Mouse (Mus musculus) adrenal gland, postnatal 36 days (tissue): ENCODE data around the gene 4930415O20Rik. TPM values are rescaled to one million over a fixed set of nuclear protein-coding genes. Genes with fewer than 3 reads are reported as not detected.

Source experiments
- DNase-seq, 2 experiments: peaks; one replicate each; pipeline ENCODE4 v3.0.0; 2021; ENCODE audit warnings: mixed read lengths in 1 of 2
- long read RNA-seq, 2 experiments: library from polyadenylated mRNA; stranded (forward); transcript quantifications; one replicate each; pipeline ENCODE4 v2.0.0; 2021; ENCODE audit warnings: borderline sequencing depth in 2 of 2
- total RNA-seq, 2 experiments: library from RNA; stranded (reverse); gene quantifications; 2 replicates each; pipeline ENCODE4 v1.2.3; 2021

4930415O20Rik gene
- total RNA-seq = 1 to 10 TPM in 1 of 2 experiments, under 1 TPM in 1; 0.83 to 1.1 TPM
- long read RNA-seq, experiment 1 = 0 reads
- long read RNA-seq, experiment 2 = 0 reads

GRCm38 (mm10) chr15:98570873-98571538, at the start of gene 4930415O20Rik, which contains the start of gene Ccnt1:
TSS of gene 4930415O20Rik (plus strand) at chr15:98571004.
TSS of gene Ccnt1 (minus strand) at chr15:98570923.
- DNase-seq = no peak

GRCm38 (mm10) chr15:98521245-98521644, 49.6 kb upstream of the 4930415O20Rik start:
- DNase-seq = no peak

DNA sequence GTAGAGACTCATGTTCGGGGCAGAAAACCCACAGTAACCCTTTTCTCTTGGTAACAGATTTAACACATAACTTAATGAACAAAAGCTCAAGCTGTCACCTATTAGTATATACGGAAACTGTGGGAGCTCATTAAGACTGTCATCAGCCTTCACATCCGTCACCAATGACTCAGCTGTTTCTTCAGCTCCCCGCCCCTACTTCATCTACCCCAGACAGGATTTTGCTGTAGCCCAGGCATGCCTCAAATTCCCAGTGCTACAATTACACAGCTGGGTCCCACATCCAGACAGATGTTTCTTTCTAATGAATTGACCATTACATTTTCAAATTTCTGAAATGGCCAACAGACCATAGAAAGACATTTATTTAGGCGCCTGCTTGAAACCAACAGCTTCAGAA, 44.7 kb upstream of the 4930415O20Rik start:
- DNase-seq = no peak

DNA sequence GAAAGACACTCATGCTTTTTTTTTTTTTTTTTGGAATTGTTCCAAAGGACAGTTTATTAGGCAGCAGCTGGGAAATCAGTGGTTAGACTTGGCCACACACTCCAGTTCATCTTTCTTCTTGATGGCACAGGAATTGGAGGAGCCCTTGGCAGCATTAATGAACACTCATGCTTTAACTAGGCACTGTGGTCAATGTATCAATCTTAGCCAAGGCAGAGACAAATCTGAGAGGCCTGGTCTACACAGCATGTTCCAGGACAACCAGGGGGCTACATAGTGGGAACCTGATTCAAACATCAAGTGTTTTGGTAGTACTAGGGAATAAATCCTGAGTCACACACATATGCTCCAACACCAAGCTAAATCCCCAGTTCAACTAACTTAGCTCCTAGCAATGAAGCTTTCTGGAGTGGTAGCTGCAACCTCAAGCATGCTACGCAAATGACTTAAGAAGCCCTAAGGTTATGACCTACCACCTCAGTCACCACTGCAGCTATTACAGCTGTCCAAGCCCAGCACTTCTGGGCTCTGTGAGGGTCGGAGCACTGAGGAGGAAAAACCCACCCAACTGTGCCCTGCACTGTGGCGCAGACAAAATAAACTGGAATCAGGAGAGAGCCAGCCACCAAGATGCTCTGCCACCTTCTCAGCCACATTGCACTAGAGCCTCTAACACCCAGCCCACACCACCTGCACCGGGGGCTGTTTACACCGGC, 43.6 kb upstream of the 4930415O20Rik start:
- DNase-seq = no peak

DNA sequence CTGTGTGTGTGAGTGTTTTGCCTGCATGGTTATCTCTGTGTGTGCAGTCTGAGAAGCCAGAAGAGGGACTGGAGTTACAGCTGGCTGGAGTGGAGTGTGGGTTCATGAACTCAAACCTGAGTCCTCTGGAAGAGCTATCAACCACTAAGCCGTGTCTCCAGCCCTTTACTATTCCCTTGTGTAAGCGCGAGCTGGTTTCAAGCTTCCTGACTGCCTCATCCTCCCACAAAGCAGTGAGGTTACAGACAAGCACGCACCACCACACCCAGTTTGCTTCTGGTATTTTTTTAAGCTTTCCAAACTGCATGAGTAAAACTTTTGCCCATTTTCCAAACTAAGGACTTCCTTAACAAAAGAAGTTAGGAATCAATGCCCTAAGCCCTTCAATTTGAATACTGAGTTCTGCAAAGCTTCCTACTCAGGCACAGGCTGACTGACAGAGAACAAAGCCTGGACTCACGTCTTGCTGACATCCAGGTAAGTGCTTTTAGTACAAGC, 42.7 kb upstream of the 4930415O20Rik start:
- no peak for DNase-seq

- peak; percentile 66 to 72 for DNase-seq
These were observed 38.5 kb upstream of the 4930415O20Rik start for GRCm38 (mm10) chr15:98532281-98532680.

GRCm38 (mm10) chr15:98533035-98533531, 37.7 kb upstream of the 4930415O20Rik start:
- DNase-seq = no peak

DNA sequence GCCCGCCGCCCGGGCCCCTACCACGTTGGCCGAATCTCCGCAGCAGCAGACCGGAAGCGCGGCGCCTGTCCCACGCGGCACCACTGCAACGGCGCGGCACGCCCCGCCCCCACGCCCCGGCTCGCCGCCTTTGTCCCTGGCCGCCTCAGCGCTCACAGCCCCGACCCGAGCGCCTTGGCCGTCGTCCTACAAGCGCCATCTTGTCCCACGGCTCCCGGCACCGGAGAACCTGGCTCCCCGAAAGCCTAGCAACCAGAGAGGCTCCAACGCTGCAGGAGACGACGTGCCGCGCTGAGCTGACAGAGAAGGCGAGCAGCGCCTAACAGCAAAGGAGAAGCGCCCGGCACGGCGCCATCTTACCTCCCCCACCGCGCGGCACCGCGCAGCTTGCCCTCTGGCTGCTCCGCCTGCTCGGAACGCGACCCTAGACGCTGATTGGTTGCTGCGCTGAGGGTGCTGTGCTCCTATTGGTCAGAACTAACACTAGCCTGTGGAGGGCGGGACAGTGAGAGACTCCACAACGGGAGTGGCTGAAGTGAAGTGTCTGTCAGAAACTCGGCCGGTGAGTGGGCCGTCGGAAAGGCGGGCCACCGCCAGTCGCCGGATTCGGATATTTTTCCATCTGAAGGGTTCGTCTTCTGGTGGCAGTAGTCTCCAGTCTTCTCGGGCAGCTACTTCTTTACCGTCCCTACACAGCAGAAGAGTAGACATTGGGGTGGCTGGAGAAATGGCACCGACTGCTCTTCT, 36.8 kb upstream of the 4930415O20Rik start, which contains the start of gene Kansl2:
Gene Kansl2 (minus strand): TSS at position 384 of the 747 bp plus-strand sequence.
- DNase-seq = peak; percentile 97 to 98

GRCm38 (mm10) chr15:98535921-98536320, 34.9 kb upstream of the 4930415O20Rik start:
- no peak for DNase-seq

GRCm38 (mm10) chr15:98536828-98537510, 33.8 kb upstream of the 4930415O20Rik start:
- no peak for DNase-seq

GRCm38 (mm10) chr15:98537923-98538322, 32.9 kb upstream of the 4930415O20Rik start:
- no peak for DNase-seq

- DNase-seq = no peak
These were observed 29.7 kb upstream of the 4930415O20Rik start for GRCm38 (mm10) chr15:98541064-98541463.

GRCm38 (mm10) chr15:98543341-98543740, 27.5 kb upstream of the 4930415O20Rik start:
- DNase-seq = peak in 1 of 2 experiments; percentile 24

DNA sequence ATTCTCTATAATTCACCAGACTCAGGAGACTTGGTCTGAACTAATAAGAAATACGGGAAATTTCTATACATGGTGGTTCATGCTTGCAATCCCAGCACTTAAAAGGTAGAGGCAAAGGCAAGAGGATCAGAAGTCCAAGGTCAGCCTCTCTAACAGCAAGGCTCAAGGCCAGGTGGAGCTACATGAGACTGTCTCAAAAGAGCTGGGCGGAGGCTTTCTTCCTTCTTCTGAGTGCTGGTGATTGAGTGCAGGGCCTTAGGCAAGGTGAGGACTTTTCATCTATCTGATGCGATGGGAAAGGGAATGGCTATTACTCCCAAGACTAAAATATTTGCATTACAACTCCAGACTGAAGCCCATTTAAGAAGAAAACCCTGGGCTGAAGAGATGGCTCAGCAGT, 25.7 kb upstream of the 4930415O20Rik start:
- DNase-seq = no peak

DNA sequence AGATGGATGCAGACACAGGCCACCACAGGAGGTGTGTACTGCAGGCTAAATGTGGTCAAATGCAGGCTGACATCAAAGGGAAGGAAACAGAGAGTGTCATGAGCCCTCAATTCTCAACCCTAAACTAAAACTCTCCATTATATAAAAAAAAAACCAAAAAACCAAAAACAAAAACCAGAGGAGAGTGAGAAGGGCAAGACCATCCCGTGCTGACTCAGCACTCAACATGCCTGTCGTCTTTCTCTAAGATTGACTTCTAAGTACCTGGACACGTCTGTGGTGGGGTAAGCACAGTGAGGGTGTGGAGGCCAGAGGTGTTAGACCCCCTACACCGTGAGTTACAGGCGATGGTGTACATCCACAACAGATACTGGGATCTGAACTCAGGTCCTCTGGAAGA, 24.0 kb upstream of the 4930415O20Rik start:
- DNase-seq = no peak

- DNase-seq = no peak
These were observed 18.0 kb upstream of the 4930415O20Rik start for GRCm38 (mm10) chr15:98552758-98553157.

DNA sequence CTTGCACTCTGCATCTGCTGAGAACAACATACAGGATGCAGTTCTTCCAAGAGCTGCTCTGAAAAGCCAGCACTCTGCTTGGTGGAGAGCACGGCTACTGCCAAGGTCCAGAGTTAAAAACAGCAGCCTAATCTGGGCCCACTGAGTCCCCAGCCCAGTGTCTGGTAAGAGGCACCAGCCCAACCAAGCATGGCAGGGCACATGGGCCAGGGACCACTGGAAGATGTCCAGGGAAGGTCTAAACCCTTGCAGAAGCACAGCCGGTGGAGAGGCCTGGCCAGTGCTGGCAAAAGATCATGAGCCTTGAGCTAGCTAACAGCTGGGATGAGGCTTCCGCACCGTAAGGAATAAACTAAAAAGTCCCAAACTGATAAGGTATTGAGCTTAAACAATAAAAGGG, 14.9 kb upstream of the 4930415O20Rik start:
- no peak for DNase-seq

DNA sequence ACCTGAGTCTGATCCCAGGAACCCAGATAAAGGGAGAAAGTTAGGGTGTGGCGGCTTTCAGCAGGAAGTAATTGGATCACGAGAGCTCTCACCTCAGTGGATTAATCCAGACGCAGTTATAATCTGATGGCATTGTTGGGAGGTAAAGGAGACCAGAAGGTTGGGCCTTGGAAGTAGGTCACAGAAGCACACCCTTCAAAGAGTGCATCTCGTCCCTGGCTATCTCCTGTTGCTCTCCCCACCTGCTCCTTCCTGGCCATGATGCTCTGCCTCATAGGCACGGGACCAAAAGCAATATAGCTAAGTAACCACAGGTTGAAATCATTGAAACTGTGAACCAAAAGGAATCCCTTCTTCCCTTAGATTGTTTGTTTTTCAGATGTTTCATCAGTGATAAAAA, 13.6 kb upstream of the 4930415O20Rik start:
- no peak for DNase-seq

- DNase-seq = no peak
These were observed 3.9 kb upstream of the 4930415O20Rik start for GRCm38 (mm10) chr15:98566973-98567277.

GRCm38 (mm10) chr15:98567278-98568134, 3.3 kb upstream of the 4930415O20Rik start:
- peak; percentile 99 to 100 for DNase-seq
